Mouse (Mus musculus): Measurements from ENCODE around the gene Mucl1.
"Not testable (repeated sequence)": the region's sequence is repeated elsewhere in the genome, so short reads cannot be mapped to it uniquely, and the experiment has no call there.

- not testable (repeated sequence) for TF ChIP-seq POLR2A, EP300 (IDR thresholded peaks at IDR 0.05; ENCODE audit: insufficient read depth, low read depth, low read length)
- TF ChIP-seq CTCF (IDR thresholded peaks at IDR 0.05): peak; percentile 69
Measured at GRCm38 (mm10) chr15:103766836-103767235, 11.6 kb upstream of the Mucl1 start.

Data from heart, adult 2 months (tissue).